Mouse (Mus musculus) erythroblast, embryonic 14.5 days (primary cell): ENCODE results near the gene Entpd1.

Experiments used
- GATA1 ChIP-seq: IDR thresholded peaks from 2 replicates; pipeline ENCODE4 v1.6.1; 2012; ENCODE audit warnings: low read length, inconsistent platforms, mixed read lengths
- TAL1 ChIP-seq: IDR thresholded peaks from 3 replicates; pipeline ENCODE4 v1.6.1; 2012; ENCODE audit warnings: low read length, inconsistent platforms, mixed read lengths

DNA sequence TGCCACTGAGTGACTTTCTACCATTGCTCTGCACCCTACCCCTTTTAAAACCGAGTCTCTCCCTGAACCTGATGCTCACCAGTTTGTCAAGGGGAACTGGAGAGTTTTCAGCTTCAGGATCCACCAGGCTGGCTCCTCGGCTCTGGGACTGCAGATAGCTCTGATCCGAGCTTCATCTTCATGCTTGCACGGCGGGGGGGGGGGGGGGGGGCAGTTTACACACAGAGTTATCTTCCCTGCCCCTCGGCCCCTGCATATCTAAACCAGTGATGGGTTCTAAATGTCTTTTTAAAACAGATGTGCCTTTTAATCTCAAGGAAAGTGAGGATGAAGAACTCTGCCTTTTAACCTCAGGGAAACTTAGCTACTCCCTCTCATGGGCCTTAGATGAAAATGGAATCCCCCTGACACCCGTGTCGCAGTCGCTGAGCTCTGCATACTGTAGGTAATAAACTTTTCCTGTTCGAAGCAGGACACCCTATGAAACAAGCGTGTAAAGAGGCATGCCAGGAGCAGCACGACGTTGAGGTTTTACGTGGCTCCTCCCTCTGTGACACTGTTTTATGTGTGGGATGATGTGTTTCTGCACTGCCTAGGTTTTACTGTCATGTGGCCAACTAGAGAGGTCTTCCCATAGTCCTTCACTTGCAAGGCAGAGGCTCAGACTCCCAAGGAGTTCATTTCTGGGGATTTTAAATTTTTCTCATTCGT is 176.0 kb downstream of the Entpd1 start:
- TF ChIP-seq GATA1 (no peak), TAL1 (no peak)
